Mouse (Mus musculus): ENCODE results near the gene Pcdh15. TPM values are rescaled to one million over a fixed set of nuclear protein-coding genes. Genes with fewer than 3 reads are reported as not detected.
A peak's percentile ranks its signal among the peaks of the same experiment; 100 is the strongest.

Gene Pcdh15
- polyA plus RNA-seq, 1 experiment from 2014 or later, result 1.9 TPM

DNA sequence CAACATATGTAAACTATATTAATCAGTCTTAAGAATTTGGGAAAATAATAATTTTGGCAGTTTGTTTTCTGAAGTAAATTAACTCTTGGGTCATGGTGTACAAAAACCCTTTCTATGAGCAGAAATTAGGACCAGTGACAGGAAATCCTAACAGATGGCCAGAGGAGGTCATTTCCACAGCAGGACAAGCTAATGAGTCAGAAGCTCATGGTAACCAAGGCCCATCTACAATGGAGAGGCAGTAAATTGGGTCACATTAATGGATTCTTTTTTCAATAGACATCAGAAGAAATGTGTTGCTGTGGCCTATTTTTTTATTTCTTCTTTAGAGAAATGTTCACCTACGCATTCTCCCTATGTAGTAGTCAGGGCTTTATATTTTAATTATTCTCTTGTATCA lies 923.9 kb downstream of the Pcdh15 start:
- Histone ChIP-seq H3K9me3 (replicated peaks; ENCODE audit: control insufficient read depth, low read length) (no peaks in the 10 kb centered on the region), H3K27me3 (replicated peaks; ENCODE audit: control insufficient read depth, insufficient read depth, low read length) (no peaks in the 10 kb centered on the region), H3K4me3 (ENCODE audit: low read depth, low read length) (no peak overlapping the region), H3K4me2 (ENCODE audit: low read length) (no peak overlapping the region), H3K4me1 (ENCODE audit: control insufficient read depth, insufficient read depth, low read length) (no peaks in the 10 kb centered on the region), H3K27ac (ENCODE audit: low read depth, low read length) (no peak overlapping the region), H3K36me3 (ENCODE audit: control insufficient read depth, insufficient read depth, low read length) (no peaks in the 10 kb centered on the region), H3K9ac (ENCODE audit: low read length) (no peak overlapping the region)
- no peak for DNase-seq (ENCODE audit: low spot score)
- ATAC-seq, result no peak
- WGBS, result 70% methylated on average over 1 of the region's 1 CpGs

GRCm38 (mm10) chr10:74053059-74053458 lies 953.9 kb downstream of the Pcdh15 start:
- DNase-seq (ENCODE audit: low spot score) (peak; percentile 74), ATAC-seq (peak; percentile 72; the same call in 1 of the 2 replicates)
- Histone ChIP-seq H3K4me1 (ENCODE audit: control insufficient read depth, insufficient read depth, low read length) (no peaks in the 10 kb centered on the region), H3K4me3 (ENCODE audit: low read depth, low read length) (no peak overlapping the region), H3K9me3 (replicated peaks; ENCODE audit: control insufficient read depth, low read length) (no peaks in the 10 kb centered on the region), H3K9ac (ENCODE audit: low read length) (no peak overlapping the region), H3K4me2 (ENCODE audit: low read length) (no peak overlapping the region), H3K27ac (ENCODE audit: low read depth, low read length) (no peak overlapping the region), H3K27me3 (replicated peaks; ENCODE audit: control insufficient read depth, insufficient read depth, low read length) (no peaks in the 10 kb centered on the region), H3K36me3 (ENCODE audit: control insufficient read depth, insufficient read depth, low read length) (no peaks in the 10 kb centered on the region)
- 54% methylated on average over 9 of the region's 9 CpGs for WGBS

GRCm38 (mm10) chr10:74086653-74087052 lies 987.5 kb downstream of the Pcdh15 start:
- H3K27ac ChIP-seq (ENCODE audit: low read depth, low read length), result no peak overlapping the region
- no peaks in the 10 kb centered on the region for H3K4me1 ChIP-seq (ENCODE audit: control insufficient read depth, insufficient read depth, low read length)
- WGBS, result 81% methylated on average over 4 of the region's 4 CpGs
- H3K9me3 ChIP-seq (replicated peaks; ENCODE audit: control insufficient read depth, low read length), result no peaks in the 10 kb centered on the region
- H3K36me3 ChIP-seq (ENCODE audit: control insufficient read depth, insufficient read depth, low read length), result no peaks in the 10 kb centered on the region
- no peak overlapping the region for H3K9ac ChIP-seq (ENCODE audit: low read length)
- H3K27me3 ChIP-seq (replicated peaks; ENCODE audit: control insufficient read depth, insufficient read depth, low read length), result no peaks in the 10 kb centered on the region
- ATAC-seq, result no peak
- DNase-seq (ENCODE audit: low spot score), result peak; percentile 34
- H3K4me2 ChIP-seq (ENCODE audit: low read length), result no peak overlapping the region
- no peak overlapping the region for H3K4me3 ChIP-seq (ENCODE audit: low read depth, low read length)

GRCm38 (mm10) chr10:74098296-74098695 lies 999.2 kb downstream of the Pcdh15 start:
- no peak overlapping the region for H3K4me2 ChIP-seq (ENCODE audit: low read length)
- H3K9me3 ChIP-seq (replicated peaks; ENCODE audit: control insufficient read depth, low read length), result no peaks in the 10 kb centered on the region
- WGBS, result 100% methylated on average over 1 of the region's 1 CpGs
- no peak overlapping the region for H3K4me3 ChIP-seq (ENCODE audit: low read depth, low read length)
- H3K27me3 ChIP-seq (replicated peaks; ENCODE audit: control insufficient read depth, insufficient read depth, low read length), result no peaks in the 10 kb centered on the region
- H3K36me3 ChIP-seq (ENCODE audit: control insufficient read depth, insufficient read depth, low read length), result no peaks in the 10 kb centered on the region
- no peak overlapping the region for H3K27ac ChIP-seq (ENCODE audit: low read depth, low read length)
- ATAC-seq, result no peak
- no peak for DNase-seq (ENCODE audit: low spot score)
- H3K9ac ChIP-seq (ENCODE audit: low read length), result no peak overlapping the region
- H3K4me1 ChIP-seq (ENCODE audit: control insufficient read depth, insufficient read depth, low read length), result no peaks in the 10 kb centered on the region

GRCm38 (mm10) chr10:74114107-74114506 lies 1015.0 kb downstream of the Pcdh15 start:
- Histone ChIP-seq H3K9me3 (replicated peaks; ENCODE audit: control insufficient read depth, low read length) (no peaks in the 10 kb centered on the region), H3K4me3 (ENCODE audit: low read depth, low read length) (no peak overlapping the region), H3K36me3 (ENCODE audit: control insufficient read depth, insufficient read depth, low read length) (no peaks in the 10 kb centered on the region), H3K4me1 (ENCODE audit: control insufficient read depth, insufficient read depth, low read length) (no peaks in the 10 kb centered on the region), H3K27me3 (replicated peaks; ENCODE audit: control insufficient read depth, insufficient read depth, low read length) (no peaks in the 10 kb centered on the region), H3K9ac (ENCODE audit: low read length) (no peak overlapping the region), H3K4me2 (ENCODE audit: low read length) (no peak overlapping the region), H3K27ac (ENCODE audit: low read depth, low read length) (no peak overlapping the region)
- ATAC-seq (no peak), DNase-seq (ENCODE audit: low spot score) (peak; percentile 16)
- WGBS, result 41% methylated on average over 1 of the region's 1 CpGs

DNA sequence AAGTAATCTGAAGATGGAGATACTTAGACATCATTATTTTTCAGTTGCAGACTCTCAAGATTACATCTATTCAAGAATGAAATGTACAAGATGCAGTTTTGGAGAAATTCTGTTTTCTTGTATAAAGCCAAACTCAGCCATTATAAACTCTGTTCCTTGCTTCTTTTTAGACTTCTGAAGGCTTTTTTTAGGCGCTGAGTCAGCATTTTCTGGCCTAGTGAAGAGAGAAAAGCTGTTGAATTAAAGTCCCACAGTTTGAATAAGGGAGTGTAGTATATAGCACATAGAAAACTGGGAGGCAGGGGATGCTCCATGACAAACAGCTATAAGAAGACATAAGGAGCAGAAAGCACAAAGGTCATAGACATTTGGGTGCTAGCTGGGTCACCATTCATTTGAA lies 1017.7 kb downstream of the Pcdh15 start:
- DNase-seq (ENCODE audit: low spot score) (no peak), ATAC-seq (no peak)
- Histone ChIP-seq H3K9me3 (replicated peaks; ENCODE audit: control insufficient read depth, low read length) (no peaks in the 10 kb centered on the region), H3K4me2 (ENCODE audit: low read length) (no peak overlapping the region), H3K4me3 (ENCODE audit: low read depth, low read length) (no peak overlapping the region), H3K9ac (ENCODE audit: low read length) (no peak overlapping the region), H3K36me3 (ENCODE audit: control insufficient read depth, insufficient read depth, low read length) (no peaks in the 10 kb centered on the region), H3K4me1 (ENCODE audit: control insufficient read depth, insufficient read depth, low read length) (no peaks in the 10 kb centered on the region), H3K27me3 (replicated peaks; ENCODE audit: control insufficient read depth, insufficient read depth, low read length) (no peaks in the 10 kb centered on the region), H3K27ac (ENCODE audit: low read depth, low read length) (no peak overlapping the region)
- WGBS, result 63% methylated on average over 1 of the region's 1 CpGs

DNA sequence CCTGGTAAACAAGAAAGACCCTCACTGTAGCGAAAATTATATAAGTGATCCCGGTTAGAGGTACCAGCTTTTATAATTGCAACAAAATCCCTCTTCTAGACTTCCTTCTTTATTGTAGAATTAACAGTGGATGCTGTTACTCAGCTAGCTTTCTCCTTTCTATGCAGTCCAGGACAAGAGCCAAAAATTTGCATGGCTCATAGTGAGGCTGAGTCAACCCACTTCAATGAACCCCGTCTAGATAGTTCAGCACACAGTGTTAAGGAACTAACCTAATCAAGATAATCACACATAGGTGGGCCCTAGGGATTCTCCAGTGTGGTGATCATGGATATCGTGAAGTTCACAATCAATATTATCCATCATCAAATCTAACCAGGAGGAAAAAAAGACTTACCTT lies 1024.3 kb downstream of the Pcdh15 start:
- H3K9ac ChIP-seq (ENCODE audit: low read length), result no peak overlapping the region
- H3K36me3 ChIP-seq (ENCODE audit: control insufficient read depth, insufficient read depth, low read length), result no peaks in the 10 kb centered on the region
- no peaks in the 10 kb centered on the region for H3K4me1 ChIP-seq (ENCODE audit: control insufficient read depth, insufficient read depth, low read length)
- H3K27me3 ChIP-seq (replicated peaks; ENCODE audit: control insufficient read depth, insufficient read depth, low read length), result no peaks in the 10 kb centered on the region
- H3K4me2 ChIP-seq (ENCODE audit: low read length), result no peak overlapping the region
- DNase-seq (ENCODE audit: low spot score) (no peak), ATAC-seq (no peak)
- 86% methylated on average over 4 of the region's 4 CpGs for WGBS
- H3K9me3 ChIP-seq (replicated peaks; ENCODE audit: control insufficient read depth, low read length), result no peaks in the 10 kb centered on the region
- no peak overlapping the region for H3K4me3 ChIP-seq (ENCODE audit: low read depth, low read length)
- no peak overlapping the region for H3K27ac ChIP-seq (ENCODE audit: low read depth, low read length)

DNA sequence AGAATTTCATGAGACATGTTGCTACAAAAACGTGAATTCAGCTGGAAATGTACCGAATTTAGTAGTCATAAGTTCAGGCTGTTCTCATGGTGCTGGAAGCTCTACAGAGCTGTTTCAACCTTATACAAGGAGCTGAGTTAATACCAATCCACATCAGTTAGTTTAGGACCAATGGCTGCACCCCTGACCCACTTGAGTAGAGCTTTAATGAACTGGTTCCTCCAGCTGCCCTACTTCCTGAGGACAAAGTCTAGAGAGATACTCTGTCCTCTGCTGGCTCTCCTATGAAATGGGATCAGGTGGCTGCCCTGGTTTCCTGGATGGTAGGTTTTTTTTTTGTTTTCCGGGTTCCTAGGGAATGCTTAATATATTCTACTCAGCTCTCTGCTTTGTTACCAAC lies 1030.0 kb downstream of the Pcdh15 start:
- Histone ChIP-seq H3K4me2 (ENCODE audit: low read length) (no peak overlapping the region), H3K4me3 (ENCODE audit: low read depth, low read length) (no peak overlapping the region), H3K9me3 (replicated peaks; ENCODE audit: control insufficient read depth, low read length) (no peaks in the 10 kb centered on the region), H3K9ac (ENCODE audit: low read length) (no peak overlapping the region), H3K36me3 (ENCODE audit: control insufficient read depth, insufficient read depth, low read length) (no peaks in the 10 kb centered on the region), H3K27ac (ENCODE audit: low read depth, low read length) (no peak overlapping the region), H3K4me1 (ENCODE audit: control insufficient read depth, insufficient read depth, low read length) (no peaks in the 10 kb centered on the region), H3K27me3 (replicated peaks; ENCODE audit: control insufficient read depth, insufficient read depth, low read length) (no peaks in the 10 kb centered on the region)
- DNase-seq (ENCODE audit: low spot score) (no peak), ATAC-seq (no peak)
- WGBS, result 85% methylated on average over 3 of the region's 3 CpGs

GRCm38 (mm10) chr10:74129665-74130064 lies 1030.5 kb downstream of the Pcdh15 start:
- no peak overlapping the region for H3K4me2 ChIP-seq (ENCODE audit: low read length)
- no peak overlapping the region for H3K9ac ChIP-seq (ENCODE audit: low read length)
- no peaks in the 10 kb centered on the region for H3K9me3 ChIP-seq (replicated peaks; ENCODE audit: control insufficient read depth, low read length)
- no peak overlapping the region for H3K4me3 ChIP-seq (ENCODE audit: low read depth, low read length)
- no peaks in the 10 kb centered on the region for H3K4me1 ChIP-seq (ENCODE audit: control insufficient read depth, insufficient read depth, low read length)
- ATAC-seq (no peak), DNase-seq (ENCODE audit: low spot score) (no peak)
- no peaks in the 10 kb centered on the region for H3K36me3 ChIP-seq (ENCODE audit: control insufficient read depth, insufficient read depth, low read length)
- no peaks in the 10 kb centered on the region for H3K27me3 ChIP-seq (replicated peaks; ENCODE audit: control insufficient read depth, insufficient read depth, low read length)
- H3K27ac ChIP-seq (ENCODE audit: low read depth, low read length), result no peak overlapping the region
